Mouse (Mus musculus) lung, embryonic 16.5 days (tissue): Measurements from ENCODE around the gene Wdr46. TPM values are rescaled to one million over a fixed set of nuclear protein-coding genes. Genes with fewer than 3 reads are reported as not detected.

Source experiments
- ATAC-seq: fragments of 200-750 bp; cut with Nextera tagmentation; 2 replicates; pipeline ENCODE4 v1.8.0; 2017; ENCODE audit warnings: low read depth, mild to moderate bottlenecking, moderate library complexity
- H3K27ac ChIP-seq: fragments of 300-500 bp; sonication (generic); 2 replicates; pipeline ENCODE4 v1.5.1; 2014; ENCODE audit warnings: mild to moderate bottlenecking, control low read depth, low read length
- H3K27me3 ChIP-seq: fragments of 300-500 bp; sonication (generic); 2 replicates; pipeline ENCODE4 v1.6.1; 2014; ENCODE audit warnings: low read depth, low read length, mixed read lengths; ENCODE audit not compliant: control insufficient read depth, insufficient read depth
- H3K36me3 ChIP-seq: fragments of 300-500 bp; sonication (generic); 2 replicates; pipeline ENCODE4 v1.6.1; 2014; ENCODE audit warnings: low read length; ENCODE audit not compliant: control insufficient read depth, insufficient read depth
- H3K4me1 ChIP-seq: fragments of 300-500 bp; sonication (generic); replicated peaks from 2 replicates; pipeline ENCODE4 v1.6.1; 2014; ENCODE audit warnings: low read length, mixed read lengths; ENCODE audit not compliant: control insufficient read depth, insufficient read depth
- H3K4me2 ChIP-seq: fragments of 300-500 bp; sonication (generic); 2 replicates; pipeline ENCODE4 v1.6.1; 2014; ENCODE audit warnings: low read depth, low read length, control low read depth
- H3K4me3 ChIP-seq: fragments of 300-500 bp; sonication (generic); 2 replicates; pipeline ENCODE4 v1.5.1; 2014; ENCODE audit warnings: mild to moderate bottlenecking, low read length, control low read depth
- H3K9ac ChIP-seq: fragments of 300-500 bp; sonication (generic); 2 replicates; pipeline ENCODE4 v1.6.1; 2014; ENCODE audit warnings: low read length, control low read depth
- H3K9me3 ChIP-seq: fragments of 300-500 bp; sonication (generic); 2 replicates; pipeline ENCODE4 v1.6.1; 2016; ENCODE audit warnings: low read length; ENCODE audit not compliant: control insufficient read depth
- WGBS: fragments of 180-500 bp; shearing (Covaris S2); extraction: QIAGEN DNeasy Blood & Tissue Kit; methylation state at CpG from one replicate; pipeline ENCODE4 v1.1.7; 2014; 5-methylcytosine and 5-hydroxymethylcytosine counted together
- polyA plus RNA-seq: library from polyadenylated mRNA; unstranded; fragments of >200 nt; fragmentation: Nextera tagmentation; extraction: Ambion mirVana; gene quantifications from 2 replicates; pipeline ENCODE4 v1.2.1, GENCODE M21; 2015

Gene Wdr46
- polyA plus RNA-seq, 1 experiment from 2014 or later, result 20.2 TPM

DNA sequence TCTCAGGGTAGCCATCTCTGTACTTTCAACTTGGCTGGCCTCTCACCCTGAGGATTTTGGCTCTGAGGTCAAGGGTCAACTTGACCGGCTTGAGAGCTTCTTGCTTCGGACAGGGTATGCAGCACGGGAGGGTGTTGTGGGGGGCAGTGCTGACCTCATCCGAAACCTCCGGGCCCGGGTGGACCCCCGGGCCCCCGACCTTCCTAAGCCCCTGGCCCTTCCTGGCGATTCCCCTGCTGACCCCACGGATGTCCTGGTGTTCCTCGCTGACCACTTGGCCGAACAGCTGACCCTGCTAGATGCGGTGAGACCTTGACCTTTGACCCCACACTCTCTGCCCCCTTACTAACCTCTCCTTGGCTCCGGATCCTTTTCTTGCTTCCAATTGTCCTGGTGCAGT is 8.0 kb upstream of the Wdr46 start:
- Histone ChIP-seq H3K27ac (no peak overlapping the region), H3K4me2 (no peak overlapping the region), H3K36me3 (peaks cover 16% of the 10 kb centered on the region), H3K9ac (no peak overlapping the region), H3K9me3 (no peaks in the 10 kb centered on the region), H3K27me3 (no peaks in the 10 kb centered on the region), H3K4me3 (no peak overlapping the region), H3K4me1 (peaks cover 22% of the 10 kb centered on the region)
- ATAC-seq, result no peak
- 81% methylated on average over 14 of the region's 14 CpGs for WGBS

DNA sequence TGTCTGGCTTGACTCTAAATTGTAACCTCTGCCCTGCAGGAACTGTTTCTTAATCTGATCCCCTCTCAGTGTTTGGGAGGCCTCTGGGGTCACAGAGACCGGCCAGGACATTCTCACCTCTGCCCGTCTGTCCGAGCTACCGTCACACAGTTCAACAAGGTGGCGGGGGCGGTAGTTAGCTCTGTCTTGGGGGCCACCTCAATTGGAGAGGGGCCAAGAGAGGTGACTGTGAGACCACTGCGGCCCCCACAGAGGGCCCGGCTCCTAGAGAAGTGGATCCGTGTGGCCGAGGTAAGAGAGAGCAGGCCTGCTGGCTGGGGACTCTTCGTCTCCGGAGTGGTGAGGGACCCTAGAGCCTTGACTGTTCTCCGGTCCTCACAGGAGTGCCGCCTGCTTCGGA is 7.5 kb upstream of the Wdr46 start:
- no peak overlapping the region for H3K4me3 ChIP-seq
- ATAC-seq, result no peak
- H3K27ac ChIP-seq, result no peak overlapping the region
- 90% methylated on average over 15 of the region's 15 CpGs for WGBS
- H3K9ac ChIP-seq, result no peak overlapping the region
- no peaks in the 10 kb centered on the region for H3K27me3 ChIP-seq
- no peaks in the 10 kb centered on the region for H3K9me3 ChIP-seq
- peaks cover 20% of the 10 kb centered on the region for H3K4me1 ChIP-seq
- peaks cover 18% of the 10 kb centered on the region; the same call in 1 of the 2 replicates for H3K36me3 ChIP-seq
- no peak overlapping the region for H3K4me2 ChIP-seq

GRCm38 (mm10) chr17:33935422-33936055 is 4.9 kb upstream of the Wdr46 start:
- 84% methylated on average over 21 of the region's 21 CpGs for WGBS
- peaks cover 21% of the 10 kb centered on the region; the same call in 1 of the 2 replicates for H3K36me3 ChIP-seq

DNA sequence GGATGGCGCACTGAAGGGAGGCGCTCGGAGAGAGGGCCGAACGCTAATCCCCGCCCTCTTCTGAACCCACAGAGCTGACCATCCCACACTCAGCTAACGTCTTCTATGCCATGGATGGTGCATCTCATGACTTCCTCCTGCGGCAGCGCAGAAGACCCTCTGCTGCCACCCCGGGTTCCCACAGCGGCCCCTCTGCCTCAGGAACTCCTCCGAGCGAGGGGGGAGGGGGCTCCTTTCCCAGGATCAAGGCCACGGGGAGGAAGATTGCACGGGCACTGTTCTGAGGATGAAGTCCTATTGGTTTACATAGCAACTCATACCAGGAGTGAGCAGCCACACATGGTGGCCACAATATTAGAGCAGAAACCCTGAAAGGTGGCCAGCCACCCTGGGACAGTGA is 3.5 kb upstream of the Wdr46 start:
- H3K9ac ChIP-seq, result no peak overlapping the region
- 75% methylated on average over 15 of the region's 15 CpGs for WGBS
- H3K36me3 ChIP-seq, result peaks cover 21% of the 10 kb centered on the region; the same call in 1 of the 2 replicates

More at GRCm38 (mm10) chr17:33935422-33936055, 4.9 kb upstream of the Wdr46 start:
- Histone ChIP-seq H3K9me3 (no peaks in the 10 kb centered on the region), H3K4me2 (no peak overlapping the region), H3K4me3 (no peak overlapping the region), H3K27ac (no peak overlapping the region), H3K27me3 (no peaks in the 10 kb centered on the region), H3K9ac (no peak overlapping the region), H3K4me1 (peaks cover 20% of the 10 kb centered on the region)
- no peak for ATAC-seq

DNA sequence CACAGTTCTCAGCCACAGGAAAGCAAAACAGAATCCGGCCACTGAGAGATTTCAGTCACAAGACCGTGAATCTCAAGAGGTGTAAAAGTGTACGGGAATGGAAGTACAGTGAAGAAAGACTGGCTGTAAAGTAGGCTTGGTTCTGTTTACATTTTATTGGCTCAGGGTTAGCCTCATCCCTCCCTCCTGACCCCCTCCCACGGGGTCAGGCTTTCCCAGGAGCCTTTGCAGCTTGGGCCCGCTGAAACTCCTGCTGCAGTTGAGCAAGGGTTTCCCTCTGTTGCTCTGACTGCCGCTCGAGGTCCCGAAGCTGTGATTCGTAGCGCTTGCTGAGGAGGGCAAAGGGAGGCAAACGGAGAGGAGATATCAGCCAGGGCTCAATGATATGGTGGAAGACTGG is 1.7 kb upstream of the Wdr46 start:
- Histone ChIP-seq H3K27ac (no peak overlapping the region), H3K36me3 (peaks cover 26% of the 10 kb centered on the region; the same call in 1 of the 2 replicates), H3K9me3 (no peaks in the 10 kb centered on the region), H3K27me3 (no peaks in the 10 kb centered on the region), H3K4me2 (no peak overlapping the region), H3K9ac (no peak overlapping the region), H3K4me3 (no peak overlapping the region), H3K4me1 (peaks cover 17% of the 10 kb centered on the region)
- WGBS, result 69% methylated on average over 11 of the region's 11 CpGs
- no peak for ATAC-seq

More for the DNA sequence above, 3.5 kb upstream of the Wdr46 start:
- peaks cover 17% of the 10 kb centered on the region for H3K4me1 ChIP-seq
- no peak overlapping the region for H3K27ac ChIP-seq
- no peak for ATAC-seq
- H3K27me3 ChIP-seq, result no peaks in the 10 kb centered on the region
- H3K4me2 ChIP-seq, result no peak overlapping the region
- H3K4me3 ChIP-seq, result no peak overlapping the region
- H3K9me3 ChIP-seq, result no peaks in the 10 kb centered on the region

GRCm38 (mm10) chr17:33940981-33941380 is 521 bp downstream of the Wdr46 start:
- Histone ChIP-seq H3K4me3 (peak overlapping the region; percentile 89), H3K4me1 (peaks cover 17% of the 10 kb centered on the region), H3K27ac (no peak overlapping the region), H3K4me2 (peak overlapping the region; percentile 76), H3K9me3 (no peaks in the 10 kb centered on the region), H3K36me3 (peaks cover 26% of the 10 kb centered on the region), H3K27me3 (no peaks in the 10 kb centered on the region), H3K9ac (peak overlapping the region; percentile 85)
- under 1% methylated on average over 26 of the region's 26 CpGs for WGBS
- ATAC-seq, result 0 out of 2 replicates have a peak, but pooled peaks have one; percentile 2

GRCm38 (mm10) chr17:33941381-33941780 is 921 bp downstream of the Wdr46 start:
- 43% methylated on average over 19 of the region's 19 CpGs for WGBS
- peaks cover 28% of the 10 kb centered on the region for H3K36me3 ChIP-seq
- ATAC-seq, result no peak

GRCm38 (mm10) chr17:33943454-33943853 is 3.0 kb downstream of the Wdr46 start:
- H3K27me3 ChIP-seq, result no peaks in the 10 kb centered on the region
- ATAC-seq, result no peak
- no peak overlapping the region for H3K27ac ChIP-seq
- H3K4me2 ChIP-seq, result no peak overlapping the region
- H3K4me1 ChIP-seq, result peaks cover 17% of the 10 kb centered on the region
- no peak overlapping the region for H3K9ac ChIP-seq
- H3K9me3 ChIP-seq, result no peaks in the 10 kb centered on the region
- peaks cover 21% of the 10 kb centered on the region for H3K36me3 ChIP-seq
- no peak overlapping the region for H3K4me3 ChIP-seq
- WGBS, result 91% methylated on average over 15 of the region's 15 CpGs

More at GRCm38 (mm10) chr17:33941381-33941780, 921 bp downstream of the Wdr46 start:
- Histone ChIP-seq H3K27me3 (no peaks in the 10 kb centered on the region), H3K4me2 (peak overlapping the region; percentile 76), H3K9ac (peak overlapping the region; percentile 85), H3K4me1 (peaks cover 17% of the 10 kb centered on the region), H3K27ac (no peak overlapping the region), H3K4me3 (peak overlapping the region; percentile 89), H3K9me3 (no peaks in the 10 kb centered on the region)

- H3K36me3 ChIP-seq, result peaks cover 25% of the 10 kb centered on the region
- no peaks in the 10 kb centered on the region for H3K9me3 ChIP-seq
- no peak overlapping the region for H3K4me2 ChIP-seq
- no peak overlapping the region for H3K4me3 ChIP-seq
- H3K4me1 ChIP-seq, result peaks cover 18% of the 10 kb centered on the region
- ATAC-seq, result no peak
- 84% methylated on average over 10 of the region's 10 CpGs for WGBS
- no peak overlapping the region for H3K9ac ChIP-seq
- no peaks in the 10 kb centered on the region for H3K27me3 ChIP-seq
- no peak overlapping the region for H3K27ac ChIP-seq
Measured at GRCm38 (mm10) chr17:33947430-33948089, 7.1 kb downstream of the Wdr46 start.
